Mouse (Mus musculus): ENCODE results near the gene 1600014C23Rik. TPM values are rescaled to one million over a fixed set of nuclear protein-coding genes. Genes with fewer than 3 reads are reported as not detected.

1600014C23Rik gene
- polyA plus RNA-seq, 1 experiment from 2014 or later: not detected

DNA sequence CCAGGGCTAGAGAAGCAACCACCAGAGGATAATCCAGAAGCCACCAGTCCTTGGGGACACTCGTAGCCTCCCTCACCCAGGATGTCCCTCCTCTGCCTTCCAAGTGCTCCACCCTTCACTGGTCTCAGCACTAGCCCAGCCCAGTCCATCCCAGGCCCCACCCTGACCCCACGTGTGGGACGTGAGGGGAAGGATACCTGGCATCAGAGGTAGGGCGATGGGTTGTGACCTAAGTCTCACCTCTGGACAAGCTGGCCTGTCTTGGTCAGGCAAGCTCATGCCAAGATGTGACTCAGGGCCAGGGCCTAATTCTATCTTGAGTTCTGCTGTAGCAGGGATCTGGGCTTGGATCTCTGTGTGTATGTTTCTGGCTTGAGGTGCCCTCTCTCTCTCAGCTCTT lies 1.2 kb upstream of the 1600014C23Rik start:
- Histone ChIP-seq H3K9ac (no peak overlapping the region), H3K9me3 (no peaks in the 10 kb centered on the region), H3K27me3 (peaks cover 18% of the 10 kb centered on the region), H3K4me3 (no peak overlapping the region), H3K4me2 (no peak overlapping the region), H3K36me3 (no peaks in the 10 kb centered on the region), H3K4me1 (peaks cover 39% of the 10 kb centered on the region), H3K27ac (peak overlapping the region; percentile 46)
- WGBS: 74% methylated on average over 4 of the region's 4 CpGs
- no peak for ATAC-seq (ENCODE audit: borderline replicate concordance, extremely low read depth, low FRiP score, low TSS enrichment)

DNA sequence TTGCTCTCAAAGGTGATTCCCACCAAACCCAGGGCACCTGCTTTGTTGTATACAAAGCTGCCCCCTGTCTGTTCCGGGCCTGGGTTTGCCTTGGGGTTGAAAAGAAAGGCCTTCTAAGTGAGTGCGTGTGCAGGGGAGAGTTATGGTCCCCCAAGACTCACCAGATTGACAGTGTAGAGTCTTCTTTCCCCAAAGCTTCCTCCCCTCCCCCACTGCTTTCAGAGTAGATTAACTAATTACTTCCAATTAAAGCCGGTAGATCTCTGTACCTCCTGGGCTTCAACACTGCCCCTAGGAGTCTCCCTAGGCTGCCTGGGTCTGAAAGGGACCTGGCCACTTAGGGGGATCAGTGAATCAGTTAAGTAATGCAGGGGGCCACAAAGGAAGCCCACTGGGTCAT lies 689 bp upstream of the 1600014C23Rik start:
- Histone ChIP-seq H3K4me1 (peaks cover 39% of the 10 kb centered on the region), H3K27me3 (peaks cover 20% of the 10 kb centered on the region), H3K36me3 (no peaks in the 10 kb centered on the region), H3K27ac (0 out of 2 replicates have a peak overlapping the region, but pooled peaks have one; percentile 2), H3K4me3 (peak overlapping the region; percentile 37; the same call in 1 of the 2 replicates), H3K9ac (peak overlapping the region; percentile 41), H3K4me2 (peak overlapping the region; percentile 84), H3K9me3 (no peaks in the 10 kb centered on the region)
- no peak for ATAC-seq (ENCODE audit: borderline replicate concordance, extremely low read depth, low FRiP score, low TSS enrichment)
- 21% methylated on average over 3 of the region's 3 CpGs for WGBS

DNA sequence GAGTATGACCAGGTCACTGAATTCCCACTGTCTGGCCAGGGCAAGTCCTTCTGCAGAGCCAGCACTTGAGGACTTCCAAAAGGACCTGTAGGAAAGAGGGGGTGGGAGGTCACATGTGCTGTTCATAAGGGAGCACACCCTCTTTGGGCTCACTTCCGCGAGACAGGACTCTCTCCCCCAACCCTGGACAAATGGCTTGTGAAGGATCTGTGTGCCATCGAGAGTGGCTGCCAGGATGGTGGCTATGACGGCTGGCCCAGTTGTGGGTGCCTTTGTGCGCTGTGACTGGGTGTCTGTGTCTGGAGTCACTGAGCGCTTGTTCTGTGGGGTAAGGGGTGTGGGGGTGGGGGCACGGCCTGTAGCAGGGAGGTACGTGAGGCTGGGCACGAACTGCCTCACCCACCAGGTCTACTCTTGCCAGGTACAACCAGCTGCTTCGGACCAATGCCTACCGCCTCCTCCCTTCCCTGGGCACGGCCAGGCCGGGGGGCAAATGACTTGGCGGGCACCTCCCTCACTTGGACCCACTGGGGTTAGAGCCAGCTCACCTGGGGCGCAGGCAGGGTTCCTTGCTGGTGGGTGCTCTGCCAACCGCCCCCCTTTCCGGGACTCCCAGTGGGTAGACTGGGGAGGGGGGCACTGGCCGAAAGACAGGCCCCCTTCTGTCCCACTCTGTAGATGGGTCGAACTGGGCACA lies 458 bp downstream of the 1600014C23Rik start:
- WGBS: 67% methylated on average over 19 of the region's 19 CpGs
- Histone ChIP-seq H3K27me3 (peaks cover 20% of the 10 kb centered on the region), H3K9me3 (no peaks in the 10 kb centered on the region), H3K4me3 (peak overlapping the region; percentile 37), H3K9ac (0 out of 2 replicates have a peak overlapping the region, but pooled peaks have one; percentile 41), H3K36me3 (no peaks in the 10 kb centered on the region), H3K27ac (0 out of 2 replicates have a peak overlapping the region, but pooled peaks have one; percentile 2), H3K4me1 (peaks cover 39% of the 10 kb centered on the region), H3K4me2 (peak overlapping the region; percentile 84)
- ATAC-seq (ENCODE audit: borderline replicate concordance, extremely low read depth, low FRiP score, low TSS enrichment): no peak

DNA sequence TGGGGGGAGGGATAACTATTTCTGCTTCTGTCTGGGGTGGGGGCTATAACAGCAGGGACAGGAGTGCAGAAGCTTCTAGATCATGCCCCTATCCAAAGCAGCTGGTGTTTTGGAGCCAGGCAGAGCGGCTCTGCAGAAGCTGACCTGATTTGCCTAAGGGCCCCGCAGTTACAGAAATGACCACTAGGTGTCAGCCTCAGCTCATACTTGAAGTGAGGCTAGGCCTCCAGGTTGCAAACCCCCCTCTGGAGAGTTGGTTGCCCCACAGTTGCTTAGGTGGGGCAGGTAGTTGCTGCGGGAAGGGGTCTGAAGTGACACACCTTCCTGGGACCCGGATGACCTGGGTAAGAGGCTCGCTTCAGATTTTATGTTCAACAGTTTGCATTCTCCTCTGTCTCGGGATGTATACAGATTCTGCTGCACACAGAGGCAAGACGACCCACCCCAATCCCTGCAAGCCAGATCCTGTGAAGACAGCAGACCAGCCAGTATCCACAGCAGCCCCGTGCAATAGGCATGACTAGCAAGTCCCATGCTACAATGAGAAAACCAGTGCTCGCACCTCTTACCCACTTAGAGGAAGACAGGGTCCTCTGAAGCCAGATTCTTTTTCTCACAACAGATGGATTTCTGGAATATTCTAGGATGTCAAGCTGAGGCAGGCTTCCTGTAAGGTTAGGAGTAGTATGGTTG lies 2.3 kb downstream of the 1600014C23Rik start:
- Histone ChIP-seq H3K27ac (no peak overlapping the region), H3K4me1 (peaks cover 33% of the 10 kb centered on the region), H3K4me2 (no peak overlapping the region), H3K4me3 (no peak overlapping the region), H3K27me3 (peaks cover 20% of the 10 kb centered on the region), H3K9ac (no peak overlapping the region), H3K9me3 (no peaks in the 10 kb centered on the region), H3K36me3 (no peaks in the 10 kb centered on the region)
- 18% methylated on average over 9 of the region's 9 CpGs for WGBS
- no peak for ATAC-seq (ENCODE audit: borderline replicate concordance, extremely low read depth, low FRiP score, low TSS enrichment)

DNA sequence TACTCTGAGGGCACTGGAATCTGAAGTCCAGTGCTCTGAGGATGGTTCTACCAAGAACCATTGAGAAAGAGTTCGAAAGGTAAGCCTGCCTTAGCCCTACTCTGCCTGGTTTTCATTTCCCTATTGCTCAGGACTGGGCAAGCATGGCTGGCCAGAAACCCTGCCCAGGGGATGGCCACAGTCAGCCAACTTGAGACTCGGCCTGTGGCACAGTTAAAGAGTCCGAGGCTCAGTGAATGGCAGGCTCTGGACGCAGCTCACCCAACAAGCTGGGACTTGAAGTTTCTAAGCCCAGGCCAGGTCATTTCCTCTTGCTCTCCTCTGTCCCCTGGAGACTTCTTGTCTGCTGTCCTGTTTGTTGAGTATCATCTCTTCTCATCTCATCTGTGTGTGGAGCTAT lies 2.9 kb downstream of the 1600014C23Rik start:
- WGBS: 83% methylated on average over 4 of the region's 4 CpGs
- no peak overlapping the region for H3K27ac ChIP-seq
- H3K27me3 ChIP-seq: peaks cover 20% of the 10 kb centered on the region
- peaks cover 33% of the 10 kb centered on the region for H3K4me1 ChIP-seq
- H3K4me3 ChIP-seq: no peak overlapping the region
- no peak overlapping the region for H3K9ac ChIP-seq
- no peaks in the 10 kb centered on the region for H3K9me3 ChIP-seq
- no peaks in the 10 kb centered on the region for H3K36me3 ChIP-seq
- ATAC-seq (ENCODE audit: borderline replicate concordance, extremely low read depth, low FRiP score, low TSS enrichment): no peak
- no peak overlapping the region for H3K4me2 ChIP-seq

DNA sequence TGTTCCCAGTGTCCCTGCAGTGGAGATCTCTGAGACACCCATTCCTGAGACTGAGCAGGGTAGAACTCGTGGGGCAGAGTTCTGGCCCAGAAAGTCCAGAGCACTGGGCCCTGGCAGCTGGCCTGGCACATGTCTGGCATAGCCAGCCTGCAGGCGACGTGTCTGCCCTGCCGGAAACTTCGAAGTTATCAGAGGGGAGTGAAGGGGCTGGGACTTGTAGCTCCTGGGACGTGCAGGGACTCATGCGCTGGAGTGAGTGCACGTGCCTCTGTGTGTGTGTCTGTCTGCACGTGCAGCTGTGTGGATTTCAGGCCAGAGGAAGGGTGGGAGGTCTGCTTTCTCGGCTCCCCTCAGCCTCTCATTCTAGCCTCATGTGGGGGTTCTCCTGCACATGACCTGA lies 4.3 kb downstream of the 1600014C23Rik start:
- WGBS: 37% methylated on average over 10 of the region's 10 CpGs
- H3K4me3 ChIP-seq: no peak overlapping the region
- H3K4me2 ChIP-seq: no peak overlapping the region
- H3K4me1 ChIP-seq: peaks cover 20% of the 10 kb centered on the region
- no peak overlapping the region for H3K9ac ChIP-seq
- H3K9me3 ChIP-seq: no peaks in the 10 kb centered on the region
- H3K27ac ChIP-seq: no peak overlapping the region
- H3K36me3 ChIP-seq: no peaks in the 10 kb centered on the region
- peaks cover 20% of the 10 kb centered on the region for H3K27me3 ChIP-seq
- ATAC-seq (ENCODE audit: borderline replicate concordance, extremely low read depth, low FRiP score, low TSS enrichment): no peak

DNA sequence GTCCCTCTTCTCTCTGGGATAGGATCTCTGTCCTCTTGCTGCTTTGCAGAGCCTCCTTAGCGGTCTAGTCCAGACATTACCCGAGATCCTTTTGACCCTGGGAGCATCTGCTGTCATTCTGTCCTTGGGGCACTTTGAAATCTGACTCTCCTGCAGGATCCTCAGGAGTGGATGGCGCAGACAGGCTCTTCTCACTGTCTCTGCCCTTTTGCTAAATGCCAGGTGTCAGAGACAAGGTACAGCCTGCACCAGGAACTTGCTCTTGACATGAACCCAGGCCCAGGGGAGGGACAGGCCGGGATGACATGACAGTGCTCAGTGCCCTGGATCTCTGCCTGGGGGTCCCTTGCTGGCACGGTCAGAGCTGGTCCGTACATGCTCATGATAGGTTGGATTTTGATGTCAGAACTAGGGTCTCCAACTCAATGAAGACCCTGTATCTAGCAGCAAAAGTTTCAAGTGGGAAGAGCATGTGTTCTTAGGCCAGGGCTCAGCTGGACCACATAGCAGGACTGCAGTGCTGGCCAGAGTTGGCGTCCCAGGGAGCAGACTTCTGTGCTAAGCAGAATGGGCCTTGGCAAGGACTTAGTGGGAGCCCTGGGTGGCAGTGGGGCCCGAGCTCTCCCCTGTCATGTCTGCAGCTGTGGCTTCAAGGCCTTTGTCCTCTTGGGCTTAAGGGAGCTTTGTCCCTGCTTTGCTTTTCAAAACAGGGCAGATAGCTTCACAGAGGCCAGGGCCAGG lies 5.5 kb downstream of the 1600014C23Rik start:
- Histone ChIP-seq H3K9me3 (no peaks in the 10 kb centered on the region), H3K27me3 (peaks cover 15% of the 10 kb centered on the region), H3K9ac (no peak overlapping the region), H3K4me3 (no peak overlapping the region), H3K4me2 (no peak overlapping the region), H3K36me3 (no peaks in the 10 kb centered on the region), H3K4me1 (peaks cover 15% of the 10 kb centered on the region; the same call in 1 of the 2 replicates), H3K27ac (no peak overlapping the region)
- ATAC-seq (ENCODE audit: borderline replicate concordance, extremely low read depth, low FRiP score, low TSS enrichment): no peak
- WGBS: 51% methylated on average over 8 of the region's 8 CpGs

DNA sequence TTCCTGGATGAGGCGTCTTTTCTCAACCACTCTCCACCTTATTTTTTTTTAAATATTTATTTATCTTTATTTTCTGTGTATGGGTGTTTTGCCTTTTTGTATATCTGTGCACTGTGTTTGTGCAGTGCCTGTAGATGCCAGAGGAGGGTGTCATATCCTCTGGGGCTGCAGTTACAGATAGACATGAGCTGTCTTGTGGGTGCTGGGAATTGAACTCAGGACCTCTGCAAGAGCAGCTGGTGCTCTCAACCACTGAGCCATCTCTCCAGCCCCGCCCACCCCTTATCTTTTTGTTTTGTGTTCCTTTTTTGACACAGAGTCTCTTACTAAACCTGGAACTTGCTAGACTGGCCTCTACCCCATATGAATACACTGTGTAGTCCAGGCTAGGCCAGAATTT lies 6.2 kb downstream of the 1600014C23Rik start:
- 68% methylated on average over 2 of the region's 2 CpGs for WGBS
- no peak overlapping the region for H3K4me2 ChIP-seq
- no peak for ATAC-seq (ENCODE audit: borderline replicate concordance, extremely low read depth, low FRiP score, low TSS enrichment)
- H3K27me3 ChIP-seq: peaks cover 13% of the 10 kb centered on the region
- no peak overlapping the region for H3K27ac ChIP-seq
- H3K9me3 ChIP-seq: no peaks in the 10 kb centered on the region
- no peaks in the 10 kb centered on the region for H3K36me3 ChIP-seq
- no peak overlapping the region for H3K9ac ChIP-seq
- no peak overlapping the region for H3K4me3 ChIP-seq
- H3K4me1 ChIP-seq: peaks cover 14% of the 10 kb centered on the region; the same call in 1 of the 2 replicates

DNA sequence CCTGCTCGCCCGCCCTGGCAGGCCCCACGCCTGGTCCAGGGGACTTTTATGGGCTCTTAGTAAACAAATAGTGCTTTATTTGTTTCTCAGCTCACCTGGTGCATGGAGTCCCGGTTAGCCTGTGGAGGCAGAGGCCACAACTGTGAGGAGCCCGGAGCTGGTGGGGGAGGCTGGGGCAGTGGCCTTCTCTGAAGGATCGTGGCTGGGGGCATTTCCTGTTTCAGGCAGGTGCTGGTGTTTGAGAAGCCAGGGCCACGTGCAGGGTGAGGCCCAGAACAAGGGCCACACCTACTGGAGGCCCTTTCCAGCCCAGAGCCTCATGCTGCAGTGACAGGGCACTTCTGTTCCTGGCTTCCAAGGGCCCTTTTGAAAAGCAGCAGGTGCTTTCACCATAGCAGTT lies 7.4 kb downstream of the 1600014C23Rik start:
- Histone ChIP-seq H3K4me3 (no peak overlapping the region), H3K36me3 (no peaks in the 10 kb centered on the region), H3K9me3 (no peaks in the 10 kb centered on the region), H3K27ac (peak overlapping the region; percentile 47), H3K4me1 (peaks cover 14% of the 10 kb centered on the region; the same call in 1 of the 2 replicates), H3K27me3 (peaks cover 11% of the 10 kb centered on the region), H3K4me2 (0 out of 2 replicates have a peak overlapping the region, but pooled peaks have one; percentile 16), H3K9ac (no peak overlapping the region)
- no peak for ATAC-seq (ENCODE audit: borderline replicate concordance, extremely low read depth, low FRiP score, low TSS enrichment)
- 40% methylated on average over 7 of the region's 7 CpGs for WGBS

DNA sequence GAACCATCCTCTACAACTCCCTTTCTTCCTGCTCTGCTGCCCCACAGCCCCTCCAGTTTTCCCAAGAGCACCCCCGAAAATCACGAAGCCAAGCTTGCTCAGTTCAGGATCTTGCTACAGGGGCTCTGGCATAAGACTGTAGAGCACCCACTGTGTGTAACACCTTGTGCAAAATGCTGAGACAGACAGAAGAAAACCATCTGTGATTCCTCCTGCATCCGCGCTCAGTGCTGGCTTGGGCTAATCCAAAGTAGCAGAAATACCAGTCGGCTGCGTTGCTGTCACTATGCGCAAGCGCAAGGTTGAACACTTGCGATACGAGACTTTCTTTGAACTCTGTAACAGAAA lies 9.1 kb downstream of the 1600014C23Rik start:
- H3K4me1 ChIP-seq: peaks cover 14% of the 10 kb centered on the region; the same call in 1 of the 2 replicates
- WGBS: 84% methylated on average over 10 of the region's 10 CpGs
- H3K9me3 ChIP-seq: no peaks in the 10 kb centered on the region
- ATAC-seq (ENCODE audit: borderline replicate concordance, extremely low read depth, low FRiP score, low TSS enrichment): no peak
- H3K4me2 ChIP-seq: no peak overlapping the region
- H3K9ac ChIP-seq: no peak overlapping the region
- peaks cover 6% of the 10 kb centered on the region for H3K27me3 ChIP-seq
- H3K4me3 ChIP-seq: no peak overlapping the region
- H3K36me3 ChIP-seq: no peaks in the 10 kb centered on the region
- H3K27ac ChIP-seq: no peak overlapping the region

DNA sequence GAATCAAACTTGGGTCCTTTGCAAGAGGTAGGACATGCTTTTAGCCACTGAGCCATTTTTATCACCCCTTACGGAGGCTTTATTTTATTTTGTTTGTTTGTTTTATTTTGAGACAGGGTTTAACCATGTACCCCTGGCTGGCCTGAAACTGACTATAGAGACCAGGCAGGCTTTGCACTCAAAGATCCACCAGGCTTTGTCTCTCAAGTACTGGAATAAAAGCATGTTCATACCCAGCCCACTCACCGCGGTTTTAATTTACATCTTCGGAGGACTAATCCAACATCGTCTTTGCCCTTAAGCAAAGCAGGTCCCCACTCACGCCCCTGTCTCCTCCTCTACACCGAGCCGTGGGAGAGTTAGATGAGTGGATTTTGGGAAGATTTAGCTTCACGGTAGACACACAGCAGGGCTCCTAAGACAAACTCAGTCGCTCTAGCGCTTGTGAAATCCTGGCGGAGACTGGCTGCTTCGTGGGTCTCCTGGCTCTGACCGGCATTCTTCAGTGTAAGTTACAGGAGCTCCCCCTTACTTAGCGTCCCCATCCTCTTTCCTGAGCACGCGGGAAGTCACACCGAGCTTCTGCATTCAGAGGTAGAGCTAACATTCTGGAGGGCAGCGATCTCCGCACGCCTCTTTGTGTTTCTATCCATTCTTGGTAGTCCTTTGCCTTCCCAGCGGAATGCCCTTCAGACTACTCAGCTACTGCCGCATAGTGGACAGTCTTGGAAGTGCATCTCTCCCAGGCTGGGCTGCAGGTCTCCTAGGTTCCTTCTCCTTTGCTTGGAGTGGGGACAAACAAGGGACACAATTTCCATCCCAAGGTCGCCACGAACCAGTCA lies 9.7 kb downstream of the 1600014C23Rik start:
- 3% methylated on average over 25 of the region's 25 CpGs for WGBS
- peaks cover 14% of the 10 kb centered on the region; the same call in 1 of the 2 replicates for H3K4me1 ChIP-seq
- H3K27ac ChIP-seq: no peak overlapping the region

More for the DNA sequence above, 9.7 kb downstream of the 1600014C23Rik start:
- no peaks in the 10 kb centered on the region for H3K9me3 ChIP-seq
- H3K9ac ChIP-seq: peak overlapping the region; percentile 70
- H3K36me3 ChIP-seq: no peaks in the 10 kb centered on the region
- peaks cover 6% of the 10 kb centered on the region; the same call in 1 of the 2 replicates for H3K27me3 ChIP-seq
- peak overlapping the region; percentile 76 for H3K4me2 ChIP-seq
- peak; percentile 25; the same call in 1 of the 2 replicates for ATAC-seq (ENCODE audit: borderline replicate concordance, extremely low read depth, low FRiP score, low TSS enrichment)
- peak overlapping the region; percentile 48 for H3K4me3 ChIP-seq
